Mouse (Mus musculus): ENCODE data around the gene Oaf. TPM values are rescaled to one million over a fixed set of nuclear protein-coding genes. Genes with fewer than 3 reads are reported as not detected.
A peak's percentile ranks its signal among the peaks of the same experiment; 100 is the strongest.

Gene Oaf
- polyA plus RNA-seq, 1 experiment from 2014 or later, result 52.0 TPM

DNA sequence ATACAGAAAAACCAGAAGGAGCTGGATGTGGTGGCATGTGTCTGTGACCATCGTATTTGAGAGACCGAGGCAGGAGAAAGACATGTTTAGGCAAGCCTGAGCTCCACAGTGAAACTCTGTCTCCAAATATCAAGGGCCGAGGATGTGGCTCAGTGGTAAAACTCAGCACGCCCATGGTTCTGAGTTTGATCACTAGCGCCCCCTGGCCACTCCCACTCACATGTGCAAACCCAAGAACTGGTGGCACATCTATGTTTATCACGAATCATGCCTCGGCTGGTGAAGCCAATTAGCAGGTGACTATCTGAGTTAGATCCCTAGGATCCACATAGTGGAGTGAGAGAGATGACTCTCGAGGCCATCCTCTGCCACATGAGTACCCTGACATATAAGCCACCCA lies 27.6 kb upstream of the Oaf start:
- no peak overlapping the region for H3K4me2 ChIP-seq
- peaks cover 33% of the 10 kb centered on the region for H3K27me3 ChIP-seq (replicated peaks; ENCODE audit: control insufficient read depth, insufficient read depth, low read length)
- H3K9ac ChIP-seq (ENCODE audit: low read depth, low read length), result no peak overlapping the region
- no peak overlapping the region for H3K27ac ChIP-seq (ENCODE audit: low read depth, low read length)
- H3K36me3 ChIP-seq (ENCODE audit: control insufficient read depth, insufficient read depth, low read length), result no peaks in the 10 kb centered on the region
- H3K4me1 ChIP-seq (replicated peaks; ENCODE audit: control insufficient read depth, insufficient read depth, low read length), result peaks cover 17% of the 10 kb centered on the region
- no peak for DNase-seq (ENCODE audit: low spot score)
- no peaks in the 10 kb centered on the region for H3K9me3 ChIP-seq (ENCODE audit: control insufficient read depth, low read length)
- 0 out of 2 replicates have a peak, but pooled peaks have one; percentile 41 for ATAC-seq (replicated peaks; ENCODE audit: low FRiP score)
- H3K4me3 ChIP-seq (ENCODE audit: low read depth, low read length), result no peak overlapping the region
- 51% methylated on average over 8 of the region's 8 CpGs for WGBS

DNA sequence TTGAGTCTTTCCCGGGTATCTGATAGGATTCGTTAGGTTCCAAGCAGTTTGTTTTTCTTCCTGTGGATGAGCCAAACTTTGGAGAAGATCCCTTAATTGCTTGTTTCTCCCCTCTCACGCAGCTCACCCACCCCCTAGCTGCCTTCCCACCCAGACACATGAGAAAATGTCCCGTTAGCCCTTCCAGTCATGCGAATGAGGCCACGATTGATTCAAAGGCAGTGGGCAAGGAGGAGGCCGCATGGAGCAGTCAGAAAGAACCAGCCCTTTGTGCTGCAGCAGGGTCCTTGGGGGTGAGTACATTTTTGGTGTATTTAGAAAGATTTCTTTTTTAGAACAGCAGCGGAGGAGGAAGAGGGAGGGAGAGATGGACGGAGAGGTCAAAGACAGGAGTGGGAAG lies 25.5 kb upstream of the Oaf start:
- ATAC-seq (replicated peaks; ENCODE audit: low FRiP score) (no peak), DNase-seq (ENCODE audit: low spot score) (no peak)
- Histone ChIP-seq H3K9ac (ENCODE audit: low read depth, low read length) (no peak overlapping the region), H3K4me3 (ENCODE audit: low read depth, low read length) (no peak overlapping the region), H3K36me3 (ENCODE audit: control insufficient read depth, insufficient read depth, low read length) (no peaks in the 10 kb centered on the region), H3K4me1 (replicated peaks; ENCODE audit: control insufficient read depth, insufficient read depth, low read length) (peaks cover 22% of the 10 kb centered on the region), H3K9me3 (ENCODE audit: control insufficient read depth, low read length) (no peaks in the 10 kb centered on the region), H3K4me2 (no peak overlapping the region), H3K27me3 (replicated peaks; ENCODE audit: control insufficient read depth, insufficient read depth, low read length) (peaks cover 12% of the 10 kb centered on the region), H3K27ac (ENCODE audit: low read depth, low read length) (no peak overlapping the region)
- 70% methylated on average over 9 of the region's 9 CpGs for WGBS

DNA sequence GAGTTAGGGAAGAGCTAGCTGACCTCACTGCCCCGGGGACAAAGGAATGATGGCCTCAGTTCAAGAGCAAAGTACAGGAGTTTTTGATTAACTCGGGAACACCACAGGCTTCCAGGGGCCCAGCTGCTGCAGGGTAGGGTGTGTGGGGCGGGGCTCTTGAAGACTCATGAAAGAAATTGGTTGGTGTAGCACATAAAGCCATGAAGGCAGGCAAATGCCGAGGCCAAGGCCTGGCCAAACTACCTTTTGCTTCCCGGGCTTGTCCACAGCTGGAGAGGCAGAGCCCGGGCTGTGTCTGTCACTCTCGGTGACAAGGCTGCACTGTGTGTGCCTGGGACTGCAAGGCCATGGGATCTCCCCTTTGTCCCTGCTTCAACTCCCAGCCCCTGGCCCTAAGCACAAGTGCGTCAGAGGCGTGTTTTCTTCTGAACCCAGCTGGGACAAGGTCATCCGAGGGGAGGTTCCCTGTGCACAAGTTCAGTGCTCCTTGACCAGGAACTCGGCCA lies 24.3 kb upstream of the Oaf start:
- Histone ChIP-seq H3K27ac (ENCODE audit: low read depth, low read length) (peak overlapping the region; percentile 63), H3K4me2 (no peak overlapping the region), H3K36me3 (ENCODE audit: control insufficient read depth, insufficient read depth, low read length) (no peaks in the 10 kb centered on the region), H3K9ac (ENCODE audit: low read depth, low read length) (no peak overlapping the region), H3K9me3 (ENCODE audit: control insufficient read depth, low read length) (no peaks in the 10 kb centered on the region), H3K27me3 (replicated peaks; ENCODE audit: control insufficient read depth, insufficient read depth, low read length) (no peaks in the 10 kb centered on the region; the same call in 1 of the 2 replicates), H3K4me3 (ENCODE audit: low read depth, low read length) (no peak overlapping the region), H3K4me1 (replicated peaks; ENCODE audit: control insufficient read depth, insufficient read depth, low read length) (peaks cover 22% of the 10 kb centered on the region)
- ATAC-seq (replicated peaks; ENCODE audit: low FRiP score), result peak; percentile 50; the same call in 1 of the 2 replicates
- 40% methylated on average over 11 of the region's 11 CpGs for WGBS
- no peak for DNase-seq (ENCODE audit: low spot score)

DNA sequence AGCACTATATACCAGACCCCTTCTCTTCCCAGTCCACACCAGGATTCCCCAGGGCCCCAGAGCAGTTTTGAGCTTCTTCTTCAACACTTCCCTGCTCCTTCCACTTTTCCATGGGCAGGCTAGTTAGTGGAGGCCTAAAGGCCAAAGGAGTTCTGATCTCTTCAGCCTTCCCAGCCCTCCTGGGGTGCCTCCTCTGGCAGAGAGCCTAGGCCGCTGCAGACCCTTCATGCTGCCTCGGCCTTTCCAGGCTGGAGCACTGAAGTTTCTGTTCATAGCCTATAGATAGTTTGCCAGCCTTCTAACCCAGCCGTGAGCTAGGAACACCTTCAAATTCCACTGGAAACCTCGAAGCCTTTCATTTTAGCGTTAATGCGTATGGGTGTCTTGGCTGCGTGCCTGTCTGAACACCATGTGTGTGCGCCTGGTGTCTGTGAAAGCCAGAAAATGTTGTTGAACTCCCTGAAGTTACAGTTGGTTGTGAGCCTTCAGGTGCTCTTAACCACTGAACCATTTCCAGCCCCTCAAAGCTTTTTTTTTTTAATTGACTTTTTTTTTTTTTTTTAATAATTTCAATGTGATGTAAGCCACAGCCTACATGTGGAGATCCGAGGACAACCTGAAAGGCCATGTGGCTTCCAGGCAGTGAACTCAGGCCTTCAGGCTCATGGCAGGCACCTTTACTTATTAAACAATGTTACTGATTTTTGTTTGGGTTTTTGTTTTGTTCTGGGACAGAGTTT lies 23.3 kb upstream of the Oaf start:
- DNase-seq (ENCODE audit: low spot score), result no peak
- WGBS, result 77% methylated on average over 9 of the region's 9 CpGs
- no peak overlapping the region for H3K4me2 ChIP-seq

DNA sequence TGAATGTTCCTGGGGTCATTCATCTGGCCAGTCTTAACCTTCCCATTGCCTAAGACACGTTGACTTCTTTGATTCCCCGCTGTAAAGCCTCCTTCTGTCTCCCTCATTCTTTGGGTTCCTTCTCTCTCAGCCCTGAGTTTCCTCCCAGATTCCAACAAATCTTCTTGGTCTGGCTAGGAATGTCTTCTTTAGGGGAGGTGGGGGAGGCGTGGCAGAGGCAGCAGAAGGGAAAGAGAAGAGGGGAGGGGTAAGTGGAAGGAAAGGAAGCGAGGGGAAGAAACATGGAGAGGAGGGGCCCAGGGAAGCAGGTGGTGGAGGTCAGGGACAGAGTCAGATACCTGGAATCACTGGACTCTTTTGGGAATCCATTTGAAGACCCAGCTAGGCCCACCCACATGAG lies 22.7 kb upstream of the Oaf start:
- Histone ChIP-seq H3K27ac (ENCODE audit: low read depth, low read length) (peak overlapping the region; percentile 30; the same call in 1 of the 2 replicates), H3K4me3 (ENCODE audit: low read depth, low read length) (no peak overlapping the region), H3K4me2 (no peak overlapping the region), H3K36me3 (ENCODE audit: control insufficient read depth, insufficient read depth, low read length) (no peaks in the 10 kb centered on the region), H3K4me1 (replicated peaks; ENCODE audit: control insufficient read depth, insufficient read depth, low read length) (peaks cover 22% of the 10 kb centered on the region), H3K9ac (ENCODE audit: low read depth, low read length) (no peak overlapping the region), H3K27me3 (replicated peaks; ENCODE audit: control insufficient read depth, insufficient read depth, low read length) (no peaks in the 10 kb centered on the region), H3K9me3 (ENCODE audit: control insufficient read depth, low read length) (no peaks in the 10 kb centered on the region)
- ATAC-seq (replicated peaks; ENCODE audit: low FRiP score) (no peak), DNase-seq (ENCODE audit: low spot score) (no peak)
- WGBS, result 66% methylated on average over 4 of the region's 4 CpGs

More for the DNA sequence above, 23.3 kb upstream of the Oaf start:
- no peak for ATAC-seq (replicated peaks; ENCODE audit: low FRiP score)
- H3K9ac ChIP-seq (ENCODE audit: low read depth, low read length), result no peak overlapping the region
- H3K27me3 ChIP-seq (replicated peaks; ENCODE audit: control insufficient read depth, insufficient read depth, low read length), result no peaks in the 10 kb centered on the region
- peaks cover 22% of the 10 kb centered on the region for H3K4me1 ChIP-seq (replicated peaks; ENCODE audit: control insufficient read depth, insufficient read depth, low read length)
- H3K9me3 ChIP-seq (ENCODE audit: control insufficient read depth, low read length), result no peaks in the 10 kb centered on the region
- no peak overlapping the region for H3K4me3 ChIP-seq (ENCODE audit: low read depth, low read length)
- H3K36me3 ChIP-seq (ENCODE audit: control insufficient read depth, insufficient read depth, low read length), result no peaks in the 10 kb centered on the region
- peak overlapping the region; percentile 63 for H3K27ac ChIP-seq (ENCODE audit: low read depth, low read length)

DNA sequence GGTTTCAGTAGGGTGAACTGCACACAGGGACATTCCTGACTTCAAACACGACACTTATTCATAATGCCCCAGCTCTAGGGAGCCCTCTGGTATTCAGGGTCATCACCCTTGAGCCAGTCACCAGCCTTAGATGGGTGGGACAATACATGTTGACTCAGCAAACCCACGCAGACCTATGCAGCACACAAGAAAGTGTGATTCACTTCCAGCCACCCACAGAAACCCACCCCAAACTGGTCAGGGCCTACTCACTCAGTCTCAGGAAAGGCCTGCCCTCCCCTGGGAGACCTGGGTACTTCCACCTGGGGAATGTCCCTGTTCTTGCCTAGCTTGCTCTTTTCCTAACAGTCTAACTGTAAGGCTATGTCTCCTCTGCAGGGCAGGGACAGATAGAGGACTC lies 22.2 kb upstream of the Oaf start:
- 37% methylated on average over 2 of the region's 2 CpGs for WGBS
- DNase-seq (ENCODE audit: low spot score) (no peak), ATAC-seq (replicated peaks; ENCODE audit: low FRiP score) (no peak; the same call in 1 of the 2 replicates)
- Histone ChIP-seq H3K27ac (ENCODE audit: low read depth, low read length) (peak overlapping the region; percentile 30; the same call in 1 of the 2 replicates), H3K4me3 (ENCODE audit: low read depth, low read length) (no peak overlapping the region), H3K9me3 (ENCODE audit: control insufficient read depth, low read length) (no peaks in the 10 kb centered on the region), H3K4me2 (no peak overlapping the region), H3K27me3 (replicated peaks; ENCODE audit: control insufficient read depth, insufficient read depth, low read length) (no peaks in the 10 kb centered on the region), H3K4me1 (replicated peaks; ENCODE audit: control insufficient read depth, insufficient read depth, low read length) (peaks cover 22% of the 10 kb centered on the region), H3K36me3 (ENCODE audit: control insufficient read depth, insufficient read depth, low read length) (no peaks in the 10 kb centered on the region), H3K9ac (ENCODE audit: low read depth, low read length) (no peak overlapping the region)

DNA sequence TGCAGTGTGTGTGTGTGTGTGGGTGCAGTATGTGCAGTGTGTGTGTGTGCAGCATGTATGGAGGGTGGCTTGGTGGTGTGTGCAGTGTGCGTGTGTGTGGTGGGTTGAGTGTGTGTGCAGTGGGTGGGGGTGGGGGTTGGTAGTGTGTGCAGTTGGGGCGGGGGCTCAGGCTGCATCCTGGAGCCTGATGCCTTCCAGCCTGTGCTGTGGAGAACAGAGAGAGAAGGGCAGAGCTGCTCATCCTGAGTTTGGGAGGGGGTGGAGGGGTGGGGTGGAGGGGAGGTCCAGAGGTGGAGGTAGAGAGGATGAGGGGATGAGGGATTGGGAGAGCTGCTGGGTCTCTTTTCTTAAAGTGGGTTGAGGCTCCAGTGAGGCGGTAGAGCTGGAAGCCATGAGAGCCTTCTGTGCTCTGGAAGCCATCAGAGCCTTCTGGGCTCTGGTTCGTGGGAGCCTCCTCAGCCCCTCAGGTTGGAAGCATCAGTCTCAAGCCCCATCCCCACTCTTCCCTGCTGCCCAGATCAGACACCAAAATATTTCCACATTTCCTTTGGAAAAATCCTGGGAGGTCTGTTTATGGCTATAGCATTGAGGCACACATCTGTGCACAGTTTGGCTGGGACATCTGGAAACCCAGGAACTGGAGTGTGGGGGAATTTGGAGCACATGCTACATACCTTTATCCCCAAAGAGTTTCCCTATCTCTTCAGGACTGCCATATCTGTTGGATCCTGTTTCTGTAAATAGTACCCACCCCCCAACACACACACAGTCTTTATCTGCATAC lies 21.6 kb upstream of the Oaf start:
- H3K4me2 ChIP-seq, result no peak overlapping the region
- 72% methylated on average over 4 of the region's 4 CpGs for WGBS
- no peak; the same call in 1 of the 2 replicates for ATAC-seq (replicated peaks; ENCODE audit: low FRiP score)

DNA sequence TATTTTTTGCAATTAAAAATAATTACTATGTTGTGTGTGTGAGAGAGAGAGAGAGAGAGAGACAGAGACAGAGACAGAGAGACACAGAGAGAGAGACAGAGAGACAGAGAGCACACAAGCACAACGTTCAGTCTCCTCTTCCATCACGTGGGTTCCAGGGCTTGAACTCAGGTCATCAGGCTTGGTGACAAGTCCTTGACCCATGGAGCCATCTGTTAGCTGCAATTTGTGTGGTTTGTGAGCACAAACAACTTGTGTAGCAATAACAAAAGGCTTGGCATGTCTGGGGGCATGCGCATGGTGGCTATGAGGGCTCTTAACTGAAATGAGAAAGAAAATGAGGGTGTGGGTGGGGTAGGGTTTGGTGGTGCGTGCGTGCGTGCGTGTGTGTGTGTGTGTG lies 20.9 kb upstream of the Oaf start:
- Histone ChIP-seq H3K9me3 (ENCODE audit: control insufficient read depth, low read length) (no peaks in the 10 kb centered on the region), H3K4me1 (replicated peaks; ENCODE audit: control insufficient read depth, insufficient read depth, low read length) (peaks cover 22% of the 10 kb centered on the region), H3K9ac (ENCODE audit: low read depth, low read length) (no peak overlapping the region), H3K4me3 (ENCODE audit: low read depth, low read length) (no peak overlapping the region), H3K36me3 (ENCODE audit: control insufficient read depth, insufficient read depth, low read length) (no peaks in the 10 kb centered on the region), H3K27me3 (replicated peaks; ENCODE audit: control insufficient read depth, insufficient read depth, low read length) (no peaks in the 10 kb centered on the region), H3K4me2 (no peak overlapping the region), H3K27ac (ENCODE audit: low read depth, low read length) (peak overlapping the region; percentile 19; the same call in 1 of the 2 replicates)
- WGBS, result 87% methylated on average over 7 of the region's 7 CpGs
- DNase-seq (ENCODE audit: low spot score) (no peak), ATAC-seq (replicated peaks; ENCODE audit: low FRiP score) (no peak)

More for the DNA sequence above, 21.6 kb upstream of the Oaf start:
- H3K9ac ChIP-seq (ENCODE audit: low read depth, low read length), result no peak overlapping the region
- no peaks in the 10 kb centered on the region for H3K9me3 ChIP-seq (ENCODE audit: control insufficient read depth, low read length)
- no peak overlapping the region for H3K4me3 ChIP-seq (ENCODE audit: low read depth, low read length)
- no peaks in the 10 kb centered on the region for H3K27me3 ChIP-seq (replicated peaks; ENCODE audit: control insufficient read depth, insufficient read depth, low read length)
- DNase-seq (ENCODE audit: low spot score), result no peak
- H3K27ac ChIP-seq (ENCODE audit: low read depth, low read length), result peak overlapping the region; percentile 30
- peaks cover 22% of the 10 kb centered on the region for H3K4me1 ChIP-seq (replicated peaks; ENCODE audit: control insufficient read depth, insufficient read depth, low read length)
- H3K36me3 ChIP-seq (ENCODE audit: control insufficient read depth, insufficient read depth, low read length), result no peaks in the 10 kb centered on the region

All from liver, embryonic 11.5 days (tissue).